Mouse (Mus musculus): Measurements from ENCODE around the gene Rplp1. TPM values are rescaled to one million over a fixed set of nuclear protein-coding genes. Genes with fewer than 3 reads are reported as not detected.

Gene Rplp1
- polyA plus RNA-seq, 1 experiment from 2014 or later: 1,617 TPM

- H3K9ac ChIP-seq: no peak overlapping the region
- no peak overlapping the region for H3K4me2 ChIP-seq
- H3K4me3 ChIP-seq (ENCODE audit: low read depth, low read length): no peak overlapping the region
- 88% methylated on average over 10 of the region's 10 CpGs for WGBS
- TF ChIP-seq CTCF (IDR thresholded peaks at IDR 0.05; ENCODE audit: low read depth): no peak
- H3K4me1 ChIP-seq (ENCODE audit: insufficient read depth): no peaks in the 10 kb centered on the region
- ATAC-seq (ENCODE audit: insufficient read depth): no peak
- no peaks in the 10 kb centered on the region for H3K9me3 ChIP-seq (ENCODE audit: low read depth, low read length)
- H3K27ac ChIP-seq (ENCODE audit: low read depth): no peak overlapping the region
- H3K27me3 ChIP-seq (ENCODE audit: insufficient read depth, low read length): no peaks in the 10 kb centered on the region
- DNase-seq: no peak
- peaks cover 97% of the 10 kb centered on the region for H3K36me3 ChIP-seq (ENCODE audit: insufficient read depth)
These were observed 10.8 kb upstream of the Rplp1 start for GRCm38 (mm10) chr9:61925086-61925660.

DNA sequence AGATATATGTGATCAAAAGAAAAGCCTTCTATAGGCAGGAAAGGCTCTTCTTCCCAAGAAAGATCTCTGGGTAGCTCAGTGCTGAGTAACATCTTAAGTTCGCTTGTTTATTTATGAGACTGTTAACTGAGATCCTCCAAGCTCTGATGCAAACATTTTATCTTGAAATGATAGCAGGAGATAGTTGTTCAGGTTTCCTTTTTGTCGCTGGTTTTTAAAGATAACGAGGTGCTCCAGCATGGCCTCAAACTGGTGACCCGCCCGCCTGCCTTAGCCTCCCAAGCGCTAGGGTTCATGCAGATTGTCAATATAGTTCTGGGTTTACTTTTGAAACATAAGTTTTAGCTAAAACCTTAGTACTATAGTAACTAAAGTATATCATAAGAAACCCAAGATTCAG, 6.0 kb upstream of the Rplp1 start:
- no peaks in the 10 kb centered on the region for H3K4me1 ChIP-seq (ENCODE audit: insufficient read depth)
- no peak overlapping the region for H3K9ac ChIP-seq
- H3K4me2 ChIP-seq: no peak overlapping the region
- H3K36me3 ChIP-seq (ENCODE audit: insufficient read depth): peaks cover 87% of the 10 kb centered on the region
- no peak overlapping the region for H3K4me3 ChIP-seq (ENCODE audit: low read depth, low read length)
- H3K27me3 ChIP-seq (ENCODE audit: insufficient read depth, low read length): no peaks in the 10 kb centered on the region
- no peak for DNase-seq
- H3K9me3 ChIP-seq (ENCODE audit: low read depth, low read length): no peaks in the 10 kb centered on the region
- ATAC-seq (ENCODE audit: insufficient read depth): no peak
- TF ChIP-seq CTCF (IDR thresholded peaks at IDR 0.05; ENCODE audit: low read depth): no peak
- 82% methylated on average over 6 of the region's 6 CpGs for WGBS
- no peak overlapping the region for H3K27ac ChIP-seq (ENCODE audit: low read depth)

GRCm38 (mm10) chr9:61919464-61919863, 5.1 kb upstream of the Rplp1 start:
- no peak for ATAC-seq (ENCODE audit: insufficient read depth)
- Histone ChIP-seq H3K36me3 (ENCODE audit: insufficient read depth) (peaks cover 79% of the 10 kb centered on the region), H3K4me1 (ENCODE audit: insufficient read depth) (no peaks in the 10 kb centered on the region), H3K4me2 (no peak overlapping the region), H3K9me3 (ENCODE audit: low read depth, low read length) (no peaks in the 10 kb centered on the region), H3K27ac (ENCODE audit: low read depth) (no peak overlapping the region), H3K4me3 (ENCODE audit: low read depth, low read length) (no peak overlapping the region), H3K27me3 (ENCODE audit: insufficient read depth, low read length) (no peaks in the 10 kb centered on the region), H3K9ac (no peak overlapping the region)
- 92% methylated on average over 5 of the region's 5 CpGs for WGBS
- no peak for TF ChIP-seq CTCF (IDR thresholded peaks at IDR 0.05; ENCODE audit: low read depth)
- DNase-seq: no peak

- ATAC-seq (ENCODE audit: insufficient read depth): no peak
- peaks cover 75% of the 10 kb centered on the region for H3K36me3 ChIP-seq (ENCODE audit: insufficient read depth)
- no peak overlapping the region for H3K4me2 ChIP-seq
- WGBS: 85% methylated on average over 6 of the region's 6 CpGs
- TF ChIP-seq CTCF (IDR thresholded peaks at IDR 0.05; ENCODE audit: low read depth): no peak
- no peak overlapping the region for H3K9ac ChIP-seq
- H3K4me3 ChIP-seq (ENCODE audit: low read depth, low read length): no peak overlapping the region
- no peaks in the 10 kb centered on the region for H3K4me1 ChIP-seq (ENCODE audit: insufficient read depth)
- H3K27ac ChIP-seq (ENCODE audit: low read depth): no peak overlapping the region
- no peaks in the 10 kb centered on the region for H3K27me3 ChIP-seq (ENCODE audit: insufficient read depth, low read length)
- no peak for DNase-seq
- H3K9me3 ChIP-seq (ENCODE audit: low read depth, low read length): no peaks in the 10 kb centered on the region
These were observed 3.1 kb upstream of the Rplp1 start for GRCm38 (mm10) chr9:61917436-61917835.

DNA sequence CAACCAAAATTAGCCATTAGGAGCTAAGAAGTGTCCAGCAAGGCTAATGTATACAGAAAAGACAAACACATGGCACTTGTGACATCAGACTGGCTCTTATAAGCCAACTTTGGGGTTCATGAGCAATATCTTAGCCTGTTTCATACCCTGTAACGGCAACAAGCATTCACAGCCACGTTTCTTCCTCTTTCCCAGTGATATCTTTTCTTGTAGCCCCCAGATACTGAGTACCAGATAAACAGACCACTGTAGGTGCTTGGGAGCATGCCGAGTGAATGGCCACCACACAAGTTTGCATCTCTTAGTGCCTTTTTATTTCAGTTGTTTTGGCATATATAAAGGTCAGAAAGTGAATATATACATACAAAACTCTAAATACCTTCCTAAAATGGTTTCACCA, 2.6 kb upstream of the Rplp1 start:
- ATAC-seq (ENCODE audit: insufficient read depth) (no peak), DNase-seq (no peak)
- Histone ChIP-seq H3K36me3 (ENCODE audit: insufficient read depth) (peaks cover 75% of the 10 kb centered on the region), H3K4me3 (ENCODE audit: low read depth, low read length) (no peak overlapping the region), H3K27me3 (ENCODE audit: insufficient read depth, low read length) (no peaks in the 10 kb centered on the region), H3K9me3 (ENCODE audit: low read depth, low read length) (no peaks in the 10 kb centered on the region), H3K4me2 (no peak overlapping the region), H3K9ac (no peak overlapping the region), H3K27ac (ENCODE audit: low read depth) (no peak overlapping the region), H3K4me1 (ENCODE audit: insufficient read depth) (no peaks in the 10 kb centered on the region)
- 74% methylated on average over 3 of the region's 3 CpGs for WGBS
- TF ChIP-seq CTCF (IDR thresholded peaks at IDR 0.05; ENCODE audit: low read depth): no peak

GRCm38 (mm10) chr9:61915393-61916005, 1.2 kb upstream of the Rplp1 start:
- Histone ChIP-seq H3K27me3 (ENCODE audit: insufficient read depth, low read length) (no peaks in the 10 kb centered on the region), H3K9me3 (ENCODE audit: low read depth, low read length) (no peaks in the 10 kb centered on the region), H3K4me1 (ENCODE audit: insufficient read depth) (no peaks in the 10 kb centered on the region), H3K4me2 (peak overlapping the region; percentile 85), H3K4me3 (ENCODE audit: low read depth, low read length) (peak overlapping the region; percentile 89), H3K27ac (ENCODE audit: low read depth) (peak overlapping the region; percentile 91), H3K9ac (peak overlapping the region; percentile 93; the same call in 1 of the 2 replicates), H3K36me3 (ENCODE audit: insufficient read depth) (peaks cover 70% of the 10 kb centered on the region)
- 30% methylated on average over 4 of the region's 4 CpGs for WGBS
- no peak for TF ChIP-seq CTCF (IDR thresholded peaks at IDR 0.05; ENCODE audit: low read depth)
- ATAC-seq (ENCODE audit: insufficient read depth): no peak
- no peak for DNase-seq

DNA sequence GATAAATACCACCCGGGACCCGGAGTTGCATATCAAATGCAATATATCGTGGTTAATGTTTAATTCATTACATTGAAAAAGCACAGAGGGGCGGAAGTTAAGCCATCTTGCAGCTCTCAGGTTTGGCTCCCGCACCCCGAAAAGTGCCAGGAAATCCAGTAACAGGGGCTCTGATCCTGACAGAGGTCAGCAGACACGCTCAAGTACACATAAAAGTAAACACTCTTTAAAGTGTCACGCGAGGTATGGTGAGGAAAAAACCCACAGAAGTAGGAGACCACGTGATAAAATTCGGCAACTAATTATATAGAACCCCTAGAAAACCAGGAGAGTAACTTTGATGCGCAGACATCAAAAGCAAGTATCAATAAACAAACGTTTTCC, 567 bp upstream of the Rplp1 start:
- H3K27ac ChIP-seq (ENCODE audit: low read depth): peak overlapping the region; percentile 91
- H3K4me2 ChIP-seq: peak overlapping the region; percentile 85
- DNase-seq (no peak), ATAC-seq (ENCODE audit: insufficient read depth) (no peak)
- no peak for TF ChIP-seq CTCF (IDR thresholded peaks at IDR 0.05; ENCODE audit: low read depth)
- no peaks in the 10 kb centered on the region for H3K4me1 ChIP-seq (ENCODE audit: insufficient read depth)
- peak overlapping the region; percentile 93 for H3K9ac ChIP-seq
- no peaks in the 10 kb centered on the region for H3K27me3 ChIP-seq (ENCODE audit: insufficient read depth, low read length)
- WGBS: 2% methylated on average over 13 of the region's 13 CpGs
- peak overlapping the region; percentile 89 for H3K4me3 ChIP-seq (ENCODE audit: low read depth, low read length)
- H3K36me3 ChIP-seq (ENCODE audit: insufficient read depth): peaks cover 65% of the 10 kb centered on the region
- no peaks in the 10 kb centered on the region for H3K9me3 ChIP-seq (ENCODE audit: low read depth, low read length)

All from lung, embryonic 14.5 days (tissue).